Mouse (Mus musculus): ENCODE results near the gene Nmnat2. TPM values are rescaled to one million over a fixed set of nuclear protein-coding genes. Genes with fewer than 3 reads are reported as not detected.

Gene Nmnat2
- total RNA-seq, 4 experiments from 2014 or later: 137 to 148 (median 140) TPM

- DNase-seq (ENCODE audit: low spot score in 2 of 2): peak; percentile 34 to 42
These were observed 28.6 kb downstream of the Nmnat2 start for GRCm38 (mm10) chr1:152983416-152983815.

GRCm38 (mm10) chr1:152986981-152987380, 32.2 kb downstream of the Nmnat2 start:
- DNase-seq (ENCODE audit: low spot score in 2 of 2): no peak

- DNase-seq (ENCODE audit: low spot score in 2 of 2): no peak
These were observed 35.3 kb downstream of the Nmnat2 start for GRCm38 (mm10) chr1:152990067-152990466.

- no peak for DNase-seq (ENCODE audit: low spot score in 2 of 2)
These were observed 37.7 kb downstream of the Nmnat2 start for GRCm38 (mm10) chr1:152992271-152993134.

- DNase-seq (ENCODE audit: low spot score in 2 of 2): no peak
These were observed 39.0 kb downstream of the Nmnat2 start for GRCm38 (mm10) chr1:152993803-152994202.

GRCm38 (mm10) chr1:152999983-153000382, 45.2 kb downstream of the Nmnat2 start:
- DNase-seq (ENCODE audit: low spot score in 2 of 2): no peak

GRCm38 (mm10) chr1:153000486-153001228, 45.9 kb downstream of the Nmnat2 start:
- DNase-seq (ENCODE audit: low spot score in 2 of 2): peak; percentile 68 to 74

GRCm38 (mm10) chr1:153002295-153003050, 47.7 kb downstream of the Nmnat2 start:
- DNase-seq (ENCODE audit: low spot score in 2 of 2): no peak

- DNase-seq (ENCODE audit: low spot score in 2 of 2): no peak
These were observed 49.7 kb downstream of the Nmnat2 start for GRCm38 (mm10) chr1:153004472-153004871.

- no peak for DNase-seq (ENCODE audit: low spot score in 2 of 2)
These were observed 51.3 kb downstream of the Nmnat2 start for GRCm38 (mm10) chr1:153006054-153006453.

GRCm38 (mm10) chr1:153006761-153007160, 52.0 kb downstream of the Nmnat2 start:
- no peak for DNase-seq (ENCODE audit: low spot score in 2 of 2)

- DNase-seq (ENCODE audit: low spot score in 2 of 2): no peak
These were observed 52.5 kb downstream of the Nmnat2 start for GRCm38 (mm10) chr1:153007292-153007691.

GRCm38 (mm10) chr1:153007824-153008223, 53.0 kb downstream of the Nmnat2 start:
- DNase-seq (ENCODE audit: low spot score in 2 of 2): no peak

- no peak for DNase-seq (ENCODE audit: low spot score in 2 of 2)
These were observed 54.5 kb downstream of the Nmnat2 start for GRCm38 (mm10) chr1:153009338-153009737.

GRCm38 (mm10) chr1:153010353-153011351, 55.9 kb downstream of the Nmnat2 start:
- DNase-seq (ENCODE audit: low spot score in 2 of 2): no peak

GRCm38 (mm10) chr1:153011544-153011943, 56.8 kb downstream of the Nmnat2 start:
- no peak for DNase-seq (ENCODE audit: low spot score in 2 of 2)

GRCm38 (mm10) chr1:153013541-153014288, 58.9 kb downstream of the Nmnat2 start:
- no peak for DNase-seq (ENCODE audit: low spot score in 2 of 2)

- DNase-seq (ENCODE audit: low spot score in 2 of 2): no peak
These were observed 59.8 kb downstream of the Nmnat2 start for GRCm38 (mm10) chr1:153014431-153015186.
